Mouse (Mus musculus) hindbrain, embryonic 10.5 days (tissue): Measurements from ENCODE around the gene Gm11733. TPM values are rescaled to one million over a fixed set of nuclear protein-coding genes. Genes with fewer than 3 reads are reported as not detected.
A peak's percentile ranks its signal among the peaks of the same experiment; 100 is the strongest.

Experiments
- DNase-seq: peaks from one replicate; pipeline ENCODE4 v3.0.0-alpha.2; 2017; ENCODE audit warnings: low spot score
- H3K27ac ChIP-seq: fragments of 300-500 bp; sonication (generic); 2 replicates; pipeline ENCODE4 v1.5.1; 2016; ENCODE audit warnings: mild to moderate bottlenecking, moderate library complexity
- H3K27me3 ChIP-seq: fragments of 300-500 bp; sonication (generic); 2 replicates; pipeline ENCODE4 v1.6.1; 2016; ENCODE audit warnings: mild to moderate bottlenecking; ENCODE audit not compliant: poor library complexity, insufficient read depth, severe bottlenecking
- H3K36me3 ChIP-seq: fragments of 300-500 bp; sonication (generic); 2 replicates; pipeline ENCODE4 v1.6.1; 2016; ENCODE audit warnings: mild to moderate bottlenecking, moderate library complexity
- H3K4me1 ChIP-seq: fragments of 300-500 bp; sonication (generic); replicated peaks from 2 replicates; pipeline ENCODE4 v1.6.1; 2016; ENCODE audit warnings: mild to moderate bottlenecking
- H3K4me3 ChIP-seq: fragments of 300-500 bp; sonication (generic); 2 replicates; pipeline ENCODE4 v1.5.1; 2016; ENCODE audit warnings: mild to moderate bottlenecking, moderate library complexity
- H3K9me3 ChIP-seq: fragments of 300-500 bp; sonication (generic); 2 replicates; pipeline ENCODE4 v1.6.1; 2016; ENCODE audit warnings: mild to moderate bottlenecking, moderate library complexity
- WGBS: fragments of 180-500 bp; shearing (Covaris S2); methylation state at CpG from one replicate; pipeline ENCODE4 v1.1.7; 2016; 5-methylcytosine and 5-hydroxymethylcytosine counted together
- polyA plus RNA-seq: library from polyadenylated mRNA; unstranded; fragments of >200 nt; fragmentation: Nextera tagmentation; extraction: Ambion mirVana; gene quantifications from 2 replicates; pipeline ENCODE4 v1.2.1, GENCODE M21; 2016

Gene Gm11733
- polyA plus RNA-seq, 1 experiment from 2014 or later: not detected

DNA sequence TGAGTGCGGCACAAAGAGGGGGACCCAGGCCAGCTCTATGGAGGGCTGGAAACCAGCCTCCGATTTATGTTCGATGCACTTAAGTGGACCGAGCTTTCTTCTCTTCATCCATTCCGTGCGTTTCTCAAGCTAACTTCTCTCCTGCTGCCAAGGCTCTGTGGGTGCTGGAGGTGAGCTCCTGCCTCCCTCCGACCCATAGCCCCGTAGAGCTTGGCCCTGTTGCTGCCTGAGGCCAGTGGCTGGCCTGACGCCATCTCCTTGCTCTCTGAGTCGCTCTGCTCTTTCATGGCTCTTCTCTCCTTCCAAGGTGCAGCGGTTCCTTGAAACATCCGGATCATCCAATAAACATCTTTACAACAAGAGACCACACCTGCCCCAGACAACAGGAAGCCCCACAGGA lies 4.4 kb upstream of the Gm11733 start:
- WGBS: 48% methylated on average over 12 of the region's 12 CpGs
- DNase-seq: no peak
- H3K36me3 ChIP-seq: peaks cover 5% of the 10 kb centered on the region; the same call in 1 of the 2 replicates
- H3K4me3 ChIP-seq: peak overlapping the region; percentile 26; the same call in 1 of the 2 replicates
- peaks cover 83% of the 10 kb centered on the region for H3K4me1 ChIP-seq
- peaks cover 8% of the 10 kb centered on the region; the same call in 1 of the 2 replicates for H3K9me3 ChIP-seq
- peaks cover 14% of the 10 kb centered on the region for H3K27me3 ChIP-seq
- peak overlapping the region; percentile 94 for H3K27ac ChIP-seq

DNA sequence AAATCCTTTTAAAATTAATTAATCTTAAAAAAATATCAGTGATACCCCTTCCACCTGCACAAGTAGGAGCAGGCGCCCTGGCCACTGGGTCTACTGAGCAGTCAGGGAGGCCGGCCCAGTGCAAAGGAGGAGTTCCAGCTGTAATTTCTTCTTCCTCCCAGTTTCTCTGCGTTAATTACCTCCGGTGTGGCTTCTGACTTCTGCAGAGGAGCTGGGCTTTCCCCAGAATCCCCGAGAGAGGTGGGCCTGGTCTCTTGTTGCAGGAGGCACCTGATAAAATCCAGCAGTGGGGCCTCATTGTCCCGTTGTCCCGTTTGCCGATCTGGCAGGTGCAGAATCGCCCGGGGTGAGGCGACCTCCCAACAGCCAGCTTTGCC lies 1.9 kb upstream of the Gm11733 start:
- Histone ChIP-seq H3K4me1 (peaks cover 77% of the 10 kb centered on the region), H3K27me3 (peaks cover 16% of the 10 kb centered on the region), H3K9me3 (peaks cover 7% of the 10 kb centered on the region; the same call in 1 of the 2 replicates), H3K36me3 (peaks cover 5% of the 10 kb centered on the region; the same call in 1 of the 2 replicates), H3K27ac (peak overlapping the region; percentile 86), H3K4me3 (peak overlapping the region; percentile 36)
- DNase-seq: no peak
- WGBS: 14% methylated on average over 11 of the region's 11 CpGs

DNA sequence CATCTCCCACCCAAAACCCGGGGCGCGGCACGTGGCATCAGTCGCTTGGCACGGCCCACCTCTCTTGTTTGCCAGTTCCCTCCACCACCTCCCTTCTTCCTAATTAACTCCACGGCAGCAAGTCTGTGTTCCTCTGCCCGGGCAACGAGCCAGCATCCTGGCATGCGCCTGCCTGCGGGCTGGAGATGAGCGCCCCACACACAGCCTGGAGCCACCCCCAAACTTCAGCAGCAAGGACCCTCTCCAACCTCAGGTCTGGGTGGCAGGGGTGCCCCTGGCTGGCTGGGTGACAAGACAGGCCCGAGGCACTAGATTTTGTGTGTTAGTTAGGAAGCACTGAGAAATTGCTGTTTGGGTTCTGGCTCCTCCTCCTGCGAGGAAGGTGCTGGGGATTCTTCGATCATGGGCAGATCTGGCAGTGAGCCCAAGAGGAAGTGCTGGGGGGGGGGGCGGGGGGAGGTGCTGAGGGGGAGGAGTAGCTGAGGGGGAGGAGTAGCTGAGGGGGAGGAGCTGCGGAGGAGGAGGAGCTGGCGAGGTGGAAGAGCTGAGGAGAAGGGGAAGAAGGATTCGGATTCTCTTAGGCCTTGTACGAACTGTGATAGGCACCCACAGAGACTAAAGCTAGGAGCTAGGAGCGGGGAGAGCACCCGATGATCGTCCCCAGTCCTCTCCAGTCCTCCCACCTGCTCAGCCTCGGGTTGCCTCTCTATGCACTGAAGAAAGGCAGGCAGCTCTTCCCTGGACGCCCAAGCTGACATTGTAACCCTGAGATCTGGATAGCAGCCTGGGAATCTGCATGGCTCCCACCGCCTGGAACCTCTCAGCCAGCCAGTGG lies 1.3 kb upstream of the Gm11733 start:
- DNase-seq: peak; percentile 64
- Histone ChIP-seq H3K27me3 (peaks cover 16% of the 10 kb centered on the region), H3K27ac (peak overlapping the region; percentile 86), H3K4me1 (peaks cover 73% of the 10 kb centered on the region), H3K4me3 (peak overlapping the region; percentile 36), H3K36me3 (no peaks in the 10 kb centered on the region), H3K9me3 (peaks cover under 1% of the 10 kb centered on the region; the same call in 1 of the 2 replicates)
- 4% methylated on average over 25 of the region's 26 CpGs for WGBS

DNA sequence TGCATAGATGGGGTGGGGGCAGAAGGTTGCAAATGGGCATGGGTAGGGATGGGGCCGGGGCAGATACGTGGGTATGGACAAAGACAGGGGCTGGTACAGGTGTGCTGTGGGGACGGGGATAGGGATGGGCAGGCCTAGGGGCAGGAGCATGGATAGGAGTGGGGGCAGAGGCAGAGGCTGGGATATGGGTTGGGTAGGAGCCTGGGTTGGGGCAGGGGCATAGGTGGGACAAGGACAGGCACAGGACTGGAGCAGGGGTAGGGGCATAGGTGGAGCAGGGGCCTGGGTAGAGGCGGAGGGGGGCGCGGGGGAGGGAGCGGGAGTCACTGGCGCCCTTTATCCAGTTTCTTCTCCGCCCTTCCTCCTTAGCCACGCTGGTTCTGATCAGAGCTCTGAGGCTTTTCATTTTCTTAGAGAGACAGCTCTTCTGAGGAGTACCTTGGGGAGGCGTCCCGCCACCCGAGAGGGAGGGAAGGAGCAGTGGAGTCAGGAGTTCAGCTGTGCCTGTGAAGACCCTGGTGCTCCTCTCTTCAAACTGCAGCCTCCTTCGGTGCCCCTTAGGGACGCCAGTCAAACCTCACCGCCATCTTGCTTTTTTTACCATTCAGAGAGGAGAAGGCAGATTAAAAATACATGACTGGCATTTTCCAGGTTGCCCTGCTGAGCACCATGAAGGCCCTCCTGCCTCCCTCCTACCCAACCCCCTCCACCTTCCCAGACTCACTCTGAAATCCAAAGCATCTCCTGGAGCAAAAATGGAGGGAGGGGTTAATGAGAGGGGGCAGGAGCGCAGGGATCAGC lies 7.4 kb downstream of the Gm11733 start:
- peak; percentile 20 for DNase-seq
- 56% methylated on average over 17 of the region's 17 CpGs for whole genome bisulfite sequencing
- H3K27me3 ChIP-seq: peaks cover 16% of the 10 kb centered on the region
- peaks cover 48% of the 10 kb centered on the region for H3K4me1 ChIP-seq
- H3K9me3 ChIP-seq: peaks cover 6% of the 10 kb centered on the region; the same call in 1 of the 2 replicates
- peak overlapping the region; percentile 4; the same call in 1 of the 2 replicates for H3K4me3 ChIP-seq
- no peaks in the 10 kb centered on the region for H3K36me3 ChIP-seq
- H3K27ac ChIP-seq: peak overlapping the region; percentile 85

DNA sequence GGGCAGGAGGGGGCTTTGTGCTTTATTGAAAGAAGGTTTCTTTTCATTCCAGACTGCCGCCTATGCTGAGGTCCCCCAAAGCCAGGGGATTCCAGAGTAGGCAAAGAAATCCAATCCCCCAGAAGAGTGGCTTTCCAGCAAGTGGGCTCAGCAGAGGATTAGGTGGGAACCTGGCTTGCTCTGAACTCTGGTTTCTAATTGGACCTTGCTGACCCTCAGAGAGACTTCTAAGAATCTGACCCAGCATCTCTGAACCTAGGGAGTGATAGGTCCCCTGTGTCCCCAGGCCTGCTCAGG lies 8.0 kb downstream of the Gm11733 start:
- Histone ChIP-seq H3K4me1 (peaks cover 54% of the 10 kb centered on the region), H3K27me3 (peaks cover 16% of the 10 kb centered on the region), H3K36me3 (no peaks in the 10 kb centered on the region), H3K9me3 (peaks cover 6% of the 10 kb centered on the region; the same call in 1 of the 2 replicates), H3K4me3 (peak overlapping the region; percentile 4; the same call in 1 of the 2 replicates), H3K27ac (peak overlapping the region; percentile 85)
- DNase-seq: peak; percentile 24
- 0% methylated on average over 1 of the region's 1 CpGs for WGBS

DNA sequence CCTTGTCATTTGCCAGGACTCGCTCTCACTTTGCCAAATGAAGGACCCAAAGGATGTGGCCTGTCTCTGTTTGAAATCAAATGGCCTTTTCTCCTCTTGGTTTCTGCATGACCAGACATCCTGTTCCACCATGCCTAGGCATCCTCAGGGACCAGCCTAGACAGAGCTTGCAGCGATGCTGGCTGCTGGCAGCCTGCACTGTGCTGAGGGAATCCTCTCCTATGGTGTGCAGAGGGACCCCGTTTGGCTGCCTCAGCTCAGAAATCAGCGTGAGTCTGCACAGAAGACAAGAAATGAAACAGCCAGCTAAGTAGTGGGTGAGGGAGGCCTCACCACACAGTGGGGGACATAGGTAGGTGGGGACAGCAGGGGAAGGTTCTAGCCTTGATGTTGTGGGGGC lies 12.6 kb downstream of the Gm11733 start:
- H3K4me1 ChIP-seq: peaks cover 64% of the 10 kb centered on the region
- peak overlapping the region; percentile 93 for H3K27ac ChIP-seq

DNA sequence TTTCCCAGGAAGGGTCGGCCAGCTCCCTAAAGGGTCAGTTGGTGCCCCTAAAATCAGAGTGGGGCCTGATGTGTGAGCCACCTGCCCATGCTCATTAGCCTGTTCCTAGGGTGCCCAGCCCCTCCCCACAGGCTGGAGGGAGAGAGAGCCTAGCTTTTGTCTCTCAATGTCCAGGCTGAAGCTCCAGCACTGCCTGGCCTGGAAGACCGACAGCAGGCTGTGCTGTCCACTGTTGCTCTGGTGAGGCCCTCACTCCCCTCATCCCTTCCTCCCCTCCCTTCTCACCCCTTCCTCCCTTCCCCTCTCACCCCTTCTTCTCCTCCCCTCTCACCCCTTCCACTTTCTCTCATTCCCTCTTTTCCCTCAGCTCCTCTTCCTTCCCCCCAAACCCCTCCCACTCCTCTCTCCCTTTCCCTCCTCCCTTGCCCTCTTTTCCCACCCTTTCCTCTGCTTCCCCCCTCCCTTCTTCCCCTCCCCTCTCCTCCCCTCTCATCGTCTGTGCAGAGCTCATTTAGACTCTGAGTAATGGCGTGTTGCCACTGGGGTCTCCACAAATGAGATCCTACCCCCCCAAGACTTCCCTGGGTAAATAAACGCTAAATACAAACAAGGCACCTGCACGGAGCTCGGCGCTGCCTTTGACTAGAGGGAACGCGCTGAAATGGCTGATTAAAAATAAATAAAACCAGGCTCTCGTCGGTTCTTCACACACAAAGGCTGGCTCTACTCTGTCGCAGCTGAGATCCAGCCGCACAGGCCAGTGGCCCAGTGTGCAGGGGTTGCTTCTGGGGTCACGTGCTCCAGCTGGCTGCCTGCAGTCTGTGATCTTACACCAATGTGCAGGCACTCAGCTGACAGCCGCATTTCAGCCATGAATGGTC lies 13.3 kb downstream of the Gm11733 start:
- no peaks in the 10 kb centered on the region for H3K36me3 ChIP-seq
- peak; percentile 85 for DNase-seq
- peak overlapping the region; percentile 93 for H3K27ac ChIP-seq
- 15% methylated on average over 16 of the region's 16 CpGs for WGBS
- H3K4me3 ChIP-seq: peak overlapping the region; percentile 39
- peaks cover 16% of the 10 kb centered on the region for H3K27me3 ChIP-seq
- H3K4me1 ChIP-seq: peaks cover 57% of the 10 kb centered on the region
- no peaks in the 10 kb centered on the region for H3K9me3 ChIP-seq

More for the DNA sequence above, 12.6 kb downstream of the Gm11733 start:
- H3K27me3 ChIP-seq: peaks cover 16% of the 10 kb centered on the region
- WGBS: 32% methylated on average over 4 of the region's 4 CpGs
- no peaks in the 10 kb centered on the region for H3K36me3 ChIP-seq
- peak overlapping the region; percentile 39 for H3K4me3 ChIP-seq
- DNase-seq: peak; percentile 16
- H3K9me3 ChIP-seq: no peaks in the 10 kb centered on the region

DNA sequence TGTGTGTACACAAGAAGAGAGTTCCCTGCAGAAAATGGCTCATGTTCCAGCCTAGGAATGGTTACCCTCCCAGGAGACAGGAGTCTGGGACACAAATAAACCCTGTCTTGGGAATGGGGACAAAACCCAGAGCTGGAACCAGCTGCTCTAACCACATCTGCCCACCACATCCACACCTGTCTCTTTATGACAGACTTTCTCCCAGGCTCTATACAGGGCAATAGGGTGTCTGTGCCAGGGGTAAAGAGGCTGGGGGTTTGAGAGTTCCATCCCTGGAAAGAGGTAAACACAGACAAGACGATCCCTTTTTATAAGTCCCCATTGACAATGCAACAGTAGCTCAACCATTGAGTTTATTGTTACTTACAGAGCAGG lies 14.0 kb downstream of the Gm11733 start:
- Histone ChIP-seq H3K4me1 (peaks cover 51% of the 10 kb centered on the region), H3K4me3 (peak overlapping the region; percentile 39; the same call in 1 of the 2 replicates)

DNA sequence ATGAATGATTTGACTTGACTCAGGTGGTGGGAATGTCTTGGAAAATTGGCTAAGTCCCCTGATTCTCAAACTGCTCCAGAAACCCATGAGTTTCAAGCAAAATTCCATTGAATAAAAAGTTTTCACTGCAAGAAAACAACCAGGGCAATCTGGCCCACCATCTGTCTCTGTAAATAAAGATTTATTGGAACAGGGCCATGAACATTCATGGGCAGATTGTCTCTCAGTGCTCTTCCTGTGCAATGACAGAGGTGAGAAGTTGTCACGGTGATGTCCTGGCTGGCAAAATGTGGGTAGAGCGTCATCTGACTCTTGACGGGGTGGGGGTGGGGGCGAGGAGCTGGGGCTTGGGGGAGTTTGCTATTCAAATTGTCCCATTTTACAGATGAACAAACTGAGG lies 24.8 kb downstream of the Gm11733 start:
- DNase-seq: no peak
- H3K9me3 ChIP-seq: peaks cover 6% of the 10 kb centered on the region; the same call in 1 of the 2 replicates
- H3K36me3 ChIP-seq: no peaks in the 10 kb centered on the region
- H3K27ac ChIP-seq: no peak overlapping the region
- no peak overlapping the region for H3K4me3 ChIP-seq
- no peaks in the 10 kb centered on the region; the same call in 1 of the 2 replicates for H3K4me1 ChIP-seq
- no peaks in the 10 kb centered on the region for H3K27me3 ChIP-seq
- WGBS: 96% methylated on average over 4 of the region's 4 CpGs

More for the DNA sequence above, 14.0 kb downstream of the Gm11733 start:
- no peak for DNase-seq
- H3K36me3 ChIP-seq: no peaks in the 10 kb centered on the region
- WGBS: 58% methylated on average over 1 of the region's 1 CpGs
- peak overlapping the region; percentile 93 for H3K27ac ChIP-seq
- H3K27me3 ChIP-seq: peaks cover 16% of the 10 kb centered on the region
- H3K9me3 ChIP-seq: no peaks in the 10 kb centered on the region

DNA sequence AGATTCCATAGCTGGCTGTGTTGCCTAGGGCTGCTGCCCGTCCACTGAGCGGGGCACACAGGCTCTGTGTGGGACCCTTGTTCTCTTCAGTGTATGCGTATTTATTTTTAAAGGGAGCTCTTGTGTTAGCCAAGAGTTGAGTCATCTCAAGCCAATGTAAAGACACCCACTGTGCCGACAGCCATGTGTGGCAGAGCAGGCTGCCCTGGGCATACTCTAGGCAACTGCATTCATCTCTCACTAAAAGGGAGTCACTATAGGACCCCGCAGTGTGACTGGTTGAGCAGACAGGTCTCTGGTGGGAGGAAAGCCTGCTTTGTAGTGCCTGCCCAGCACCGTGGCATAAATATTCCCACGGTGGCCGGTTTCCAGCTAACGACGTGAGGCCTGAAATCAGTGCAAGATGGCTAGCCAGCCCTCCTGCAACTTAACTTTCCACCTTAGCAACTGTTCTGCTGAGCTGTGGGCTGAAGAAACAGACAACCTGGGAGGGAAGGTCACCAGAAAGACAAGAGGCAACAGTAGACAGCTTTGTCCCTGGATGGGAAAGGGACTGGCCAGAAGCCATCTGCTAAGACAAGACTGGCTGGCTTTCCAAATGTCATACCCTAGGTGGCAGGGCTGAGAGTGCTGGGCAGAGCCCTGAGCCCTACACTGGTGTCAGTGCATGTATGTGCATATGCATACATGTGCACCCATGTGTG lies 31.7 kb downstream of the Gm11733 start:
- 0 out of 2 replicates have a peak overlapping the region, but pooled peaks have one; percentile 36 for H3K27ac ChIP-seq
- 84% methylated on average over 10 of the region's 10 CpGs for WGBS

DNA sequence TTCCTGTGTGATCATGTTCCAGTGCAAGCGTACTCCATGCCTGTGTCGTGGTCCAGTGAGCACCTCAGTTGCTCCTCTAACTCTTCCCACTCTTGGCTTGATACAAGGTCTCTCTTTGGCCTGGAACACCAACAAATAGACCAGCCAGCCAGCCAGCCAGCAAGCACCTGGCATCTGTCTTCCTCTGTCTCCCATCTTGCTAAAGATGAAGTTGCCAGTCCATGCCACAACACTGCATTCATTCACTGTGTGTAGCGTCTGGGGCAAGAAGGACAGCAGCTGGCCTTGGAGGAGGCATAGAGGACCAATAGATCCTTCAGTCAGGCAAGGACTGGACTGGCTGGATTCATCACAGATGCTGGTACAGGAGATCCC lies 32.2 kb downstream of the Gm11733 start:
- Histone ChIP-seq H3K4me3 (no peak overlapping the region), H3K4me1 (peaks cover 5% of the 10 kb centered on the region; the same call in 1 of the 2 replicates), H3K27me3 (no peaks in the 10 kb centered on the region), H3K27ac (0 out of 2 replicates have a peak overlapping the region, but pooled peaks have one; percentile 36), H3K36me3 (no peaks in the 10 kb centered on the region), H3K9me3 (peaks cover 9% of the 10 kb centered on the region; the same call in 1 of the 2 replicates)
- WGBS: 96% methylated on average over 3 of the region's 3 CpGs
- DNase-seq: no peak

More for the DNA sequence above, 31.7 kb downstream of the Gm11733 start:
- Histone ChIP-seq H3K9me3 (peaks cover 9% of the 10 kb centered on the region; the same call in 1 of the 2 replicates), H3K4me3 (no peak overlapping the region), H3K27me3 (no peaks in the 10 kb centered on the region), H3K36me3 (no peaks in the 10 kb centered on the region), H3K4me1 (peaks cover 5% of the 10 kb centered on the region; the same call in 1 of the 2 replicates)
- DNase-seq: no peak
